Mouse (Mus musculus) MEL (cell line): ENCODE data around the gene Atxn7l1. TPM values are rescaled to one million over a fixed set of nuclear protein-coding genes. Genes with fewer than 3 reads are reported as not detected.

Experiments
- DNase-seq: peaks from one replicate; pipeline ENCODE4 v3.0.0; 2011; ENCODE audit warnings: low read depth, low spot score
- H3K27ac ChIP-seq: 2 replicates; pipeline ENCODE4 v1.5.1; 2012; ENCODE audit warnings: low read depth, mild to moderate bottlenecking, control low read depth, low read length, moderate library complexity; ENCODE audit not compliant: control insufficient read depth
- H3K27me3 ChIP-seq, 2 experiments: fragments of 150-350 bp in 1 of 2; sonication (generic) in 1 of 2; 2 replicates each; pipeline ENCODE4 v1.6.1; 2012; ENCODE audit warnings: low read length in 2 of 2, mild to moderate bottlenecking in 2 of 2, improper control_type of control experiment in 1 of 2, moderate library complexity in 1 of 2; ENCODE audit not compliant: insufficient read depth in 2 of 2, control insufficient read depth in 1 of 2
- H3K36me3 ChIP-seq, 2 experiments: 2 replicates each; pipeline ENCODE4 v1.6.1; 2012 to 2014; ENCODE audit warnings: low read length in 2 of 2, improper control_type of control experiment in 1 of 2, inconsistent platforms in 1 of 2, mild to moderate bottlenecking in 1 of 2; ENCODE audit not compliant: insufficient read depth in 2 of 2, control insufficient read depth in 1 of 2
- H3K4me1 ChIP-seq, 2 experiments: fragments of 150-350 bp in 1 of 2; sonication (generic) in 1 of 2; 2 replicates each; pipeline ENCODE4 v1.6.1; 2012; ENCODE audit warnings: low read length in 2 of 2, improper control_type of control experiment in 1 of 2, mild to moderate bottlenecking in 1 of 2; ENCODE audit not compliant: insufficient read depth in 2 of 2, control insufficient read depth in 1 of 2
- H3K4me3 ChIP-seq, 2 experiments: fragments of 150-350 bp in 1 of 2; sonication (generic) in 1 of 2; 2 replicates each; pipeline ENCODE4 v1.5.1; 2012; ENCODE audit warnings: low read depth in 2 of 2, low read length in 2 of 2, mild to moderate bottlenecking in 2 of 2, moderate library complexity in 2 of 2, control low read depth in 1 of 2, improper control_type of control experiment in 1 of 2; ENCODE audit not compliant: control insufficient read depth in 1 of 2, insufficient read depth in 1 of 2
- H3K79me2 ChIP-seq: 2 replicates; pipeline ENCODE4 v1.6.1; 2012; ENCODE audit warnings: mild to moderate bottlenecking, low read length, moderate library complexity; ENCODE audit not compliant: control insufficient read depth, poor library complexity, insufficient read depth
- H3K9ac ChIP-seq: 2 replicates; pipeline ENCODE4 v1.6.1; 2012; ENCODE audit warnings: low read depth, mild to moderate bottlenecking, control low read depth, low read length, moderate library complexity; ENCODE audit not compliant: control insufficient read depth, poor library complexity, severe bottlenecking
- H3K9me3 ChIP-seq: fragments of 150-350 bp; sonication (generic); replicated peaks from 2 replicates; pipeline ENCODE4 v1.6.1; 2012; ENCODE audit warnings: mild to moderate bottlenecking, low read length, improper control_type of control experiment, moderate library complexity; ENCODE audit not compliant: insufficient read depth
- CHD1 ChIP-seq: IDR thresholded peaks from 2 replicates; pipeline ENCODE4 v1.6.1; 2012; ENCODE audit warnings: low read depth, mild to moderate bottlenecking, inconsistent platforms, low read length, improper control_type of control experiment
- CTCF ChIP-seq, 3 experiments: IDR thresholded peaks in 2 of 3; conservative IDR thresholded peaks in 1 of 3; 2 replicates each; pipeline ENCODE4 v1.5.1; 2011 to 2012; ENCODE audit warnings: low read length in 3 of 3, low read depth in 2 of 3, mild to moderate bottlenecking in 2 of 3, improper control_type of control experiment in 1 of 3, inconsistent platforms in 1 of 3, mixed read lengths in 1 of 3, moderate library complexity in 1 of 3; ENCODE audit not compliant: control insufficient read depth in 1 of 3, insufficient read depth in 1 of 3, poor library complexity in 1 of 3, severe bottlenecking in 1 of 3
- E2F4 ChIP-seq: IDR thresholded peaks from 2 replicates; pipeline ENCODE4 v1.6.1; 2011; ENCODE audit warnings: low read depth, low read length, improper control_type of control experiment, borderline replicate concordance
- ETS1 ChIP-seq: IDR thresholded peaks from 2 replicates; pipeline ENCODE4 v1.6.1; 2012; ENCODE audit warnings: low read depth, mild to moderate bottlenecking, inconsistent platforms, low read length, improper control_type of control experiment, moderate library complexity
- HCFC1 ChIP-seq: IDR thresholded peaks from 2 replicates; pipeline ENCODE4 v1.6.1; 2012; ENCODE audit warnings: low read depth, mild to moderate bottlenecking, inconsistent platforms, low read length, improper control_type of control experiment, moderate library complexity
- MAFK ChIP-seq: IDR thresholded peaks from 2 replicates; pipeline ENCODE4 v1.6.1; 2011; ENCODE audit warnings: low read depth, mild to moderate bottlenecking, low read length, improper control_type of control experiment, borderline replicate concordance
- MAZ ChIP-seq: IDR thresholded peaks from 2 replicates; pipeline ENCODE4 v1.6.1; 2012; ENCODE audit warnings: low read depth, mild to moderate bottlenecking, inconsistent platforms, low read length, improper control_type of control experiment
- MEF2A ChIP-seq: IDR thresholded peaks from 2 replicates; pipeline ENCODE4 v1.6.1; 2014; ENCODE audit warnings: low read depth, mild to moderate bottlenecking, inconsistent platforms, low read length, improper control_type of control experiment; ENCODE audit not compliant: poor library complexity, insufficient replicate concordance, severe bottlenecking; ENCODE audit errors: extremely low read depth
- MXI1 ChIP-seq: IDR thresholded peaks from 2 replicates; pipeline ENCODE4 v1.6.1; 2011; ENCODE audit warnings: mild to moderate bottlenecking, low read depth, low read length, improper control_type of control experiment
- MYB ChIP-seq: IDR thresholded peaks from 2 replicates; pipeline ENCODE4 v1.6.1; 2011; ENCODE audit warnings: mild to moderate bottlenecking, low read depth, low read length, improper control_type of control experiment
- NELFE ChIP-seq: IDR thresholded peaks from 2 replicates; pipeline ENCODE4 v1.6.1; 2011; ENCODE audit warnings: low read depth, low read length, improper control_type of control experiment
- NRF1 ChIP-seq: IDR thresholded peaks from 2 replicates; pipeline ENCODE4 v1.6.1; 2014; ENCODE audit warnings: low read depth, mild to moderate bottlenecking, inconsistent platforms, low read length, improper control_type of control experiment, moderate library complexity; ENCODE audit not compliant: poor library complexity, insufficient read depth, severe bottlenecking
- POLR2AphosphoS2 ChIP-seq: IDR thresholded peaks from 2 replicates; pipeline ENCODE4 v1.6.1; 2011; ENCODE audit warnings: low read length, improper control_type of control experiment
- POLR2AphosphoS5 ChIP-seq: IDR thresholded peaks from 2 replicates; pipeline ENCODE4 v1.6.1; 2012; ENCODE audit warnings: low read depth, borderline replicate concordance, mild to moderate bottlenecking, inconsistent platforms, low read length, moderate library complexity, mixed read lengths
- SMC3 ChIP-seq: IDR thresholded peaks from 2 replicates; pipeline ENCODE4 v1.6.1; 2011; ENCODE audit warnings: low read depth, low read length, improper control_type of control experiment
- TBP ChIP-seq: IDR thresholded peaks from 2 replicates; pipeline ENCODE4 v1.8.0; 2011; ENCODE audit warnings: low read depth, low read length, improper control_type of control experiment
- TCF12 ChIP-seq: IDR thresholded peaks from 2 replicates; pipeline ENCODE4 v1.6.1; 2014; ENCODE audit warnings: low read depth, mild to moderate bottlenecking, inconsistent platforms, low read length, improper control_type of control experiment, moderate library complexity
- USF1 ChIP-seq: IDR thresholded peaks from 2 replicates; pipeline ENCODE4 v1.6.1; 2014; ENCODE audit warnings: low read depth, mild to moderate bottlenecking, inconsistent platforms, low read length, improper control_type of control experiment, moderate library complexity
- USF2 ChIP-seq, 2 experiments: IDR thresholded peaks; 2 replicates each; pipeline ENCODE4 v1.6.1; 2011 to 2012; ENCODE audit warnings: improper control_type of control experiment in 2 of 2, low read length in 2 of 2, borderline replicate concordance in 1 of 2, inconsistent platforms in 1 of 2, low read depth in 1 of 2, mild to moderate bottlenecking in 1 of 2; ENCODE audit not compliant: insufficient read depth in 1 of 2
- ZC3H11A ChIP-seq: IDR thresholded peaks from 2 replicates; pipeline ENCODE4 v1.6.1; 2012; ENCODE audit warnings: low read depth, mild to moderate bottlenecking, inconsistent platforms, low read length, improper control_type of control experiment
- ZKSCAN1 ChIP-seq: IDR thresholded peaks from 2 replicates; pipeline ENCODE4 v1.6.1; 2012; ENCODE audit warnings: low read depth, mild to moderate bottlenecking, inconsistent platforms, low read length, improper control_type of control experiment, moderate library complexity
- ZNF384 ChIP-seq: IDR thresholded peaks from 2 replicates; pipeline ENCODE4 v1.6.1; 2012; ENCODE audit warnings: low read depth, mild to moderate bottlenecking, inconsistent platforms, low read length, improper control_type of control experiment
- polyA plus RNA-seq, 2 experiments: library from polyadenylated mRNA; stranded (reverse) in 1 of 2; unstranded in 1 of 2; fragments of >175 nt in 1 of 2; fragments of >200 nt in 1 of 2; gene quantifications; 2 replicates each; pipeline versions ENCODE4 v1.2.1 to v1.2.4; 2012; ENCODE audit warnings: low replicate concordance in 2 of 2, low read depth in 1 of 2; ENCODE audit not compliant: insufficient read length in 2 of 2, insufficient read depth in 1 of 2, missing spikeins in 1 of 2
- total RNA-seq: library from RNA; depleted of rRNA; stranded (reverse); fragments of 300-350 nt; gene quantifications from 2 replicates; pipeline ENCODE4 v1.2.3, GENCODE M21; 2012

The Atxn7l1 gene
- total and polyA plus RNA-seq, 3 experiments, result 11.6 to 50.3 TPM; not detected in 1

- TF ChIP-seq MAZ (no peak), MXI1 (no peak), TBP (no peak), ZNF384 (no peak), E2F4 (no peak), NELFE (no peak), NRF1 (no peak), SMC3 (no peak), HCFC1 (no peak), MEF2A (no peak), ETS1 (no peak), TCF12 (no peak), ZC3H11A (no peak), CTCF (IDR thresholded peaks at IDR 0.05 in 2 of 3, conservative IDR thresholded peaks at IDR 0.05 in 1 of 3; ENCODE audit: control insufficient read depth in 1 of 3, insufficient read depth in 1 of 3, low read depth in 2 of 3, low read length in 3 of 3, poor library complexity in 1 of 3, severe bottlenecking in 1 of 3) (no peak), MYB (no peak), POLR2AphosphoS2 (no peak)
- no peaks in the 10 kb centered on the region for H3K79me2 ChIP-seq
- no peak overlapping the region for H3K27ac ChIP-seq
- no peak for DNase-seq
- H3K27me3 ChIP-seq, result no peaks in the 10 kb centered on the region
- no peaks in the 10 kb centered on the region for H3K4me1 ChIP-seq
- no peak overlapping the region for H3K9ac ChIP-seq
- no peaks in the 10 kb centered on the region for H3K36me3 ChIP-seq
- H3K4me3 ChIP-seq, result no peak overlapping the region
- no peaks in the 10 kb centered on the region for H3K9me3 ChIP-seq
These were observed 105.1 kb downstream of the Atxn7l1 start for GRCm38 (mm10) chr12:33252621-33253020.

DNA sequence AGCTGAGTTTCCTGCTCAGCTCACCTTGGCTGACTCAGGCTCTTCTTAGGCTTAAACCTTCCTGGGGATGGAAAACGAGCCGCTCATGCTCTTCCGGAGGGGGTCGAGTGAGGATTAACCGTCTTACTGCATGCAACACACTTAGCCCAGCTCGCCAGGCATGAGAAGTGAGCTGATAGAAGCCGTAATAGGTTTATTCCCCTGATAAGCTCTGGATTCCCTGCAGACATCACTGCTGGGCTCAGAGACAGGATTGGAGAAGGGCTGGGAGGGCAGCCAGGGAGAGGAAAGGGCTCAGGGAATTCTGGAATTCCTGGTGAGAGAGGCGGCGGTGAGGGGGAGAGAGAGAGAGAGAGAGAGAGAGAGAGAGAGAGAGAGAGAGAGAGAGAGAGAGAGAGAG is 105.7 kb downstream of the Atxn7l1 start:
- H3K9me3 ChIP-seq, result no peaks in the 10 kb centered on the region
- TF ChIP-seq USF1, result no peak
- TF ChIP-seq POLR2AphosphoS5, result no peak
- no peak for TF ChIP-seq MAZ
- no peak for TF ChIP-seq ZNF384
- TF ChIP-seq CHD1, result no peak
- no peak for TF ChIP-seq ZKSCAN1
- TF ChIP-seq USF2 (IDR thresholded peaks at IDR 0.05; ENCODE audit: borderline replicate concordance in 1 of 2, insufficient read depth in 1 of 2, low read depth in 1 of 2, low read length in 2 of 2), result no peak
- TF ChIP-seq MAFK, result no peak
- no peak for TF ChIP-seq MYB
- no peak for DNase-seq
- no peak overlapping the region for H3K4me3 ChIP-seq
- no peak overlapping the region for H3K27ac ChIP-seq
- H3K9ac ChIP-seq, result no peak overlapping the region
- no peaks in the 10 kb centered on the region for H3K4me1 ChIP-seq
- no peaks in the 10 kb centered on the region for H3K79me2 ChIP-seq
- no peaks in the 10 kb centered on the region for H3K27me3 ChIP-seq
- H3K36me3 ChIP-seq, result no peaks in the 10 kb centered on the region
